Mouse (Mus musculus) thymus, adult 2 months (tissue): ENCODE data around the gene Txnrd3. TPM values are rescaled to one million over a fixed set of nuclear protein-coding genes. Genes with fewer than 3 reads are reported as not detected.

Experiments
- DNase-seq: peaks from one replicate; pipeline ENCODE4 v3.0.0; 2021
- H3K27ac ChIP-seq: fragments of 200-500 bp; 2 replicates; pipeline ENCODE4 v1.5.1; 2012; ENCODE audit warnings: low read length, control low read depth; ENCODE audit not compliant: control insufficient read depth, insufficient read depth
- H3K27me3 ChIP-seq: fragments of 200-500 bp; 2 replicates; pipeline ENCODE4 v1.6.1; 2012; ENCODE audit warnings: mild to moderate bottlenecking, low read length, moderate library complexity, mixed read lengths; ENCODE audit not compliant: control insufficient read depth, insufficient read depth
- H3K36me3 ChIP-seq: fragments of 200-500 bp; 2 replicates; pipeline ENCODE4 v1.6.1; 2012; ENCODE audit warnings: mild to moderate bottlenecking, low read length, moderate library complexity; ENCODE audit not compliant: control insufficient read depth, insufficient read depth
- H3K4me1 ChIP-seq: fragments of 200-500 bp; replicated peaks from 2 replicates; pipeline ENCODE4 v1.6.1; 2012; ENCODE audit warnings: low read length; ENCODE audit not compliant: control insufficient read depth, insufficient read depth
- H3K4me3 ChIP-seq: fragments of 200-500 bp; 2 replicates; pipeline ENCODE4 v1.5.1; 2012; ENCODE audit warnings: mild to moderate bottlenecking, low read length, control low read depth, moderate library complexity; ENCODE audit not compliant: control insufficient read depth, insufficient read depth
- CTCF ChIP-seq: fragments of 200-500 bp; IDR thresholded peaks from 2 replicates; pipeline ENCODE4 v1.5.1; 2012; ENCODE audit warnings: mild to moderate bottlenecking, control low read depth, low read length, moderate library complexity, borderline replicate concordance; ENCODE audit not compliant: control insufficient read depth, poor library complexity, insufficient read depth; ENCODE audit errors: extremely low read depth
- POLR2A ChIP-seq: fragments of 200-500 bp; IDR thresholded peaks from 2 replicates; pipeline ENCODE4 v1.6.1; 2012; ENCODE audit warnings: mild to moderate bottlenecking, low read length, control low read depth, moderate library complexity; ENCODE audit not compliant: control insufficient read depth, poor library complexity, insufficient read depth; ENCODE audit errors: extremely low read depth
- WGBS: fragments of 180-500 bp; shearing (Covaris S2); methylation state at CpG from one replicate; pipeline ENCODE4 v1.1.7; 2018; 5-methylcytosine and 5-hydroxymethylcytosine counted together
- polyA plus RNA-seq: library from polyadenylated mRNA; depleted of rRNA; stranded (reverse); fragments of >200 nt; gene quantifications from 2 replicates; pipeline ENCODE4 v1.2.3, GENCODE M21; 2012

Gene Txnrd3
- polyA plus RNA-seq, 1 experiment, result 10.2 TPM

DNA sequence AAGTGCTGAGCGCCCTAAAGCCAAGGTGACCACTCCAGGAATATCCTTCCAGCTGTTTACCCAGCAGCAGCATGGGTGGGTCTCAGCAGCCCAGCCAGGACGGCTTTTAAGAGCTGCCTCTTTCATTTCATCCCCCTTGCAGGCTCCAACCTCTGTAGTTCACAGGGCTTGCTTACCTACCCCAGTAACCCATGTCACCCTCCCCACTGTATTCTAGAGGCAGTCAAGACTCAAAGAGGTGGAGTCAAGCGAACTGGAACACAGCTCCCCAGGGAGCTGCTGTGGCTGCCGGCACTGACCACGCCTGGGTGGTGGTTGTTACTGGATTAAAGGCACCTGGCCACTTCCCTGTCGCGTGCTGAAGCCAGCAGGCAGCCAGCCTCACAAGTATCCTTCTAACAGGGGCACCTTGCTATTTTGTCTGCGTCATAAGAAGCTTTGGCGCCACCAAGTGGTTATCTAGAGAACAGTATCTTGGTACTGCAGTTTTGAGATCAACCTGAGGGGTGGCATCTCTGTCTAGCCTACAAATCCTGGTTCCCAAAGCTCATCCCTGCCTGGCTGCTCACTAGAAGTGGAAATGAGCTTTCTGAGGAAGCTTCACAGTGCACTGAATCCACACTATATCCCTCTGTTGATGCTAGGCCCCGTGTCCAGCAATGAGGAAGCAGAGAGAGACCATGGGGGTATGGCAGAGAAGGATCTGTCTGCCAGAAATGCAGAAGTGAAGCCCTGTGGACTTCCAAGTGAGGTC, 11.8 kb upstream of the Txnrd3 start:
- Histone ChIP-seq H3K4me1 (no peaks in the 10 kb centered on the region), H3K4me3 (no peak overlapping the region), H3K36me3 (no peaks in the 10 kb centered on the region), H3K27me3 (no peaks in the 10 kb centered on the region), H3K27ac (no peak overlapping the region)
- TF ChIP-seq CTCF (no peak), POLR2A (no peak)
- WGBS, result 19% methylated on average over 10 of the region's 10 CpGs
- DNase-seq, result peak; percentile 64

- Histone ChIP-seq H3K4me3 (no peak overlapping the region), H3K27me3 (no peaks in the 10 kb centered on the region), H3K4me1 (no peaks in the 10 kb centered on the region), H3K27ac (no peak overlapping the region), H3K36me3 (no peaks in the 10 kb centered on the region)
- WGBS, result 93% methylated on average over 7 of the region's 7 CpGs
- no peak for TF ChIP-seq CTCF
- TF ChIP-seq POLR2A, result no peak
- no peak for DNase-seq
Observed at GRCm38 (mm10) chr6:89633115-89633514, 10.7 kb upstream of the Txnrd3 start.

GRCm38 (mm10) chr6:89634400-89634799, 9.4 kb upstream of the Txnrd3 start:
- H3K4me3 ChIP-seq, result no peak overlapping the region
- DNase-seq, result no peak
- TF ChIP-seq CTCF, result no peak
- no peak overlapping the region for H3K27ac ChIP-seq
- 78% methylated on average over 8 of the region's 8 CpGs for WGBS
- no peaks in the 10 kb centered on the region for H3K36me3 ChIP-seq
- no peaks in the 10 kb centered on the region for H3K4me1 ChIP-seq
- no peaks in the 10 kb centered on the region for H3K27me3 ChIP-seq

GRCm38 (mm10) chr6:89637977-89638376, 5.8 kb upstream of the Txnrd3 start:
- no peak overlapping the region for H3K4me3 ChIP-seq
- H3K27ac ChIP-seq, result no peak overlapping the region
- TF ChIP-seq POLR2A, result no peak
- H3K27me3 ChIP-seq, result no peaks in the 10 kb centered on the region
- H3K4me1 ChIP-seq, result no peaks in the 10 kb centered on the region
- WGBS, result 67% methylated on average over 4 of the region's 4 CpGs
- no peak for DNase-seq
- no peaks in the 10 kb centered on the region for H3K36me3 ChIP-seq

DNA sequence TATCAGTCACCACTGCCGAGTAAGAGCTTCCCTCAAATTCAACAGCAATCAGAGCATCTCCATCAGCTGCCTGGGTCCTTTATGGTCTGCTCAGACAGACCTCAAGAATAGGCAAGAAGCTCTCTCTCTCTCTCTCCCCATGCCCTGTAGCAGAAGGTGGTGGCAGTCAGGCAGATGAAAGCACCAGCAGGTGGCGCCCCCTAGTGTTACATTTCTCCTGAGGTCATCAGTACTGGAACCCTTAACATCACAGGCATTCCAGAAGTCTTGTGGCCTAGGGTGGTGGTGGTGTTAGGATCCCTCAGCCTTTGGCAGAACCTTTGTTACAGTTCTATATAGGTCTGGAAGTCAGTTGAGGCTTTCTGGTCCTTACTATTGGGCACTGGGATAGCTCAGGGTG, 4.8 kb upstream of the Txnrd3 start:
- H3K27ac ChIP-seq, result no peak overlapping the region
- no peak for TF ChIP-seq POLR2A
- TF ChIP-seq CTCF, result peak; percentile 62; the same call in 1 of the 2 replicates
- H3K4me1 ChIP-seq, result 0 out of 2 replicates have a peak, but pooled peaks cover 2% of the 10 kb centered on the region
- 54% methylated on average over 2 of the region's 2 CpGs for WGBS
- no peaks in the 10 kb centered on the region for H3K36me3 ChIP-seq
- no peaks in the 10 kb centered on the region for H3K27me3 ChIP-seq
- no peak overlapping the region for H3K4me3 ChIP-seq
- DNase-seq, result peak; percentile 40

- H3K4me3 ChIP-seq, result peak overlapping the region; percentile 63
- TF ChIP-seq CTCF, result no peak
- no peak for TF ChIP-seq POLR2A
- under 1% methylated on average over 41 of the region's 41 CpGs for WGBS
- no peak overlapping the region for H3K27ac ChIP-seq
- H3K27me3 ChIP-seq, result no peaks in the 10 kb centered on the region
- no peaks in the 10 kb centered on the region for H3K36me3 ChIP-seq
- peak; percentile 88 for DNase-seq
- H3K4me1 ChIP-seq, result 0 out of 2 replicates have a peak, but pooled peaks cover 2% of the 10 kb centered on the region
Observed at GRCm38 (mm10) chr6:89644271-89645075, 685 bp downstream of the Txnrd3 start.

GRCm38 (mm10) chr6:89649897-89650296, 6.1 kb downstream of the Txnrd3 start:
- TF ChIP-seq CTCF, result no peak
- TF ChIP-seq POLR2A, result no peak
- H3K4me3 ChIP-seq, result no peak overlapping the region
- H3K27ac ChIP-seq, result no peak overlapping the region
- no peaks in the 10 kb centered on the region for H3K27me3 ChIP-seq
- no peak for DNase-seq
- H3K36me3 ChIP-seq, result no peaks in the 10 kb centered on the region
- 92% methylated on average over 8 of the region's 8 CpGs for WGBS
- H3K4me1 ChIP-seq, result no peaks in the 10 kb centered on the region
